Comparison of ENCODE assay signal across 9 mouse cellular contexts in the genomic region with DNA sequence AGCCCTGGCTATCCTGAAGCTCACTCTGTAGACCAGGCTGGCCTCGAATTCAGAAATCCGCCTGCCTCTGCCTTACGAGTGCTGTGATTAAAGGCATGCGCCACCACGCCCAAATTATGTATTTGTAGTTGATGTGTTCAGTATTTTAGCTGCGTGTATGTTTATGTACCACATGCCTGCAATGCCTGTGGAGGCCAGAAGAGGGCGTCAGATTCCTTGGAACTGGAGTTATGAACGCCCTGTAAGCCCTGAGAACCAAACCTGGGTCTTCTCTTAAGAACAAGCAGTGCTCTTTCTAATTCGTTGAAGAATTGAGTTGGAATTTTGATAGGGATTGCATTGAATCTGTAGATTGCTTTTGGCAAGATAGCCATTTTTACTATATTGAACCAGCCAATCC. TPM values are rescaled to one million over a fixed set of nuclear protein-coding genes. Genes with fewer than 3 reads are reported as not detected.
DNase-seq lines count a peak whose midpoint lies in the region; ATAC-seq and TF ChIP-seq lines count a peak whose summit lies in the region.
"Not testable (repeated sequence)": the region's sequence is repeated elsewhere in the genome, so short reads cannot be mapped to it uniquely, and the experiment has no call there.
"Had no signal": no experiment of that assay in that cellular context is flagged by ENCODE, and none has a peak within 500 bp of the region (broad histone marks: within the 10 kb centered on the region; RNA-seq: fewer than 3 reads in every experiment).

No protein-coding gene starts in this region.

- DNase-seq in CD4-positive helper T cell, adult 2 months (ENCODE audit: low read depth, low spot score): peak; percentile 8
- DNase-seq in ES-E14 (ENCODE audit: low read depth, low spot score) (peak; percentile 38), ZHBTc4 (ENCODE audit: low read depth, low spot score) (peak; percentile 78)
- DNase-seq in cerebellum, adult 2 months; lung, embryonic 14.5 days; stomach, postnatal 0 days (ENCODE audit: low spot score): not testable (repeated sequence)

- H3K9ac ChIP-seq in ES-E14 (ENCODE audit: insufficient read depth, low read depth, low read length, poor library complexity, severe bottlenecking); intestine, postnatal 0 days (ENCODE audit: low read depth, low read length); lung, embryonic 14.5 days; stomach, postnatal 0 days (ENCODE audit: low read length): not testable (repeated sequence)

- TF ChIP-seq POLR2A in cerebellum, adult 2 months (IDR thresholded peaks at IDR 0.05; ENCODE audit: borderline replicate concordance, insufficient read depth, low read length): not testable (repeated sequence)

- not testable (repeated sequence) for H3K27ac ChIP-seq in ES-E14 (ENCODE audit: insufficient read depth, low read depth, low read length, poor library complexity, severe bottlenecking); cerebellum, adult 2 months (ENCODE audit: insufficient read depth, low read length); intestine, postnatal 0 days (ENCODE audit: low read depth, low read length); lung, embryonic 14.5 days (ENCODE audit: low read depth); stomach, postnatal 0 days (replicated peaks)

- not testable (repeated sequence) for ATAC-seq in intestine, postnatal 0 days; lung, embryonic 14.5 days (ENCODE audit: insufficient read depth); stomach, postnatal 0 days (ENCODE audit: low FRiP score, low TSS enrichment)

- not testable (repeated sequence) for H3K4me2 ChIP-seq in intestine, postnatal 0 days (replicated peaks; ENCODE audit: low read depth); lung, embryonic 14.5 days; stomach, postnatal 0 days (replicated peaks; ENCODE audit: low read depth)

- 0 out of 2 replicates have a peak, but pooled peaks have one; percentile 7 for TF ChIP-seq CTCF in cerebellum, adult 2 months (IDR thresholded peaks at IDR 0.05; ENCODE audit: borderline replicate concordance, insufficient read depth, low read depth, low read length)
- TF ChIP-seq CTCF in intestine, postnatal 0 days (IDR thresholded peaks at IDR 0.05; ENCODE audit: low read depth): peak; percentile 34
- peak; percentile 30; the same call in 1 of the 2 replicates for TF ChIP-seq CTCF in lung, embryonic 14.5 days (IDR thresholded peaks at IDR 0.05; ENCODE audit: low read depth)
- peak; percentile 28; the same call in 1 of the 2 replicates for TF ChIP-seq CTCF in stomach, postnatal 0 days (IDR thresholded peaks at IDR 0.05; ENCODE audit: low read depth)

- 85% methylated on average over 9 of the region's 9 CpGs for WGBS in cerebellum, adult 2 months
- 83% methylated on average over 9 of the region's 9 CpGs for WGBS in intestine, postnatal 0 days
- 79% methylated on average over 9 of the region's 9 CpGs for WGBS in lung, embryonic 14.5 days
- 83% methylated on average over 9 of the region's 9 CpGs for WGBS in stomach, postnatal 0 days

- TF ChIP-seq EP300 in stomach, postnatal 0 days (optimal IDR thresholded peaks at IDR 0.05): not testable (repeated sequence)

- H3K9me3 ChIP-seq in ES-E14 (ENCODE audit: control insufficient read depth, insufficient read depth, low read depth, low read length); intestine, postnatal 0 days (ENCODE audit: control insufficient read depth); lung, embryonic 14.5 days (ENCODE audit: low read depth, low read length); stomach, postnatal 0 days (ENCODE audit: control insufficient read depth, low read length): not testable (repeated sequence)

- not testable (repeated sequence) for H3K27me3 ChIP-seq in cerebellum, adult 2 months (ENCODE audit: control insufficient read depth, insufficient read depth, low read length); intestine, postnatal 0 days (replicated peaks; ENCODE audit: control insufficient read depth, insufficient read depth, low read length); lung, embryonic 14.5 days (ENCODE audit: insufficient read depth, low read length); stomach, postnatal 0 days (ENCODE audit: control insufficient read depth, insufficient read depth, low read length)

- H3K36me3 ChIP-seq in ES-E14 (ENCODE audit: control insufficient read depth, insufficient read depth, low read length, poor library complexity, severe bottlenecking); intestine, postnatal 0 days (ENCODE audit: control insufficient read depth, insufficient read depth); lung, embryonic 14.5 days (ENCODE audit: insufficient read depth); stomach, postnatal 0 days (ENCODE audit: control insufficient read depth, insufficient read depth, low read length): not testable (repeated sequence)

- H3K4me1 ChIP-seq in ES-E14 (ENCODE audit: control insufficient read depth in 2 of 2, insufficient read depth in 2 of 2, low read length in 2 of 2, poor library complexity in 1 of 2); cerebellum, adult 2 months (ENCODE audit: control insufficient read depth, insufficient read depth, low read length); intestine, postnatal 0 days (replicated peaks; ENCODE audit: control insufficient read depth, insufficient read depth, low read length); lung, embryonic 14.5 days (ENCODE audit: insufficient read depth); stomach, postnatal 0 days (replicated peaks; ENCODE audit: control insufficient read depth, insufficient read depth): not testable (repeated sequence)

- not testable (repeated sequence) for H3K4me3 ChIP-seq in ES-E14 (ENCODE audit: insufficient read depth in 1 of 2, low read depth in 1 of 2, low read length in 2 of 2, poor library complexity in 1 of 2, severe bottlenecking in 1 of 2); cerebellum, adult 2 months (replicated peaks; ENCODE audit: insufficient read depth, low read depth, low read length); intestine, postnatal 0 days (ENCODE audit: low read depth, low read length); lung, embryonic 14.5 days (ENCODE audit: low read depth, low read length); stomach, postnatal 0 days (ENCODE audit: low read depth, low read length)

- in situ Hi-C loops in ES-E14 (cut with MboI; ENCODE audit: low sequenced_read_pairs in 2 of 2, unreplicated experiment in 2 of 2): not testable (repeated sequence)

TF ChIP-seq in ES-E14, 5 proteins besides CTCF, POLR2A, EP300 and RAD21:
- peak; percentile 49; the same call in 1 of the 2 replicates for TF ChIP-seq ZC3H11A (IDR thresholded peaks at IDR 0.05; ENCODE audit: borderline replicate concordance, low read depth, low read length)

RNA-seq across cellular contexts. Expression of a gene that starts 49.1 kb away (rescaled TPM):
- total RNA-seq in ES-E14 (2012; rRNA removed): 2.3 and 5.1 TPM in 2 replicates
- 40.1 and 42.5 TPM in 2 replicates for polyA plus RNA-seq in cerebellum, adult 2 months (2012; rRNA removed)
- 12.0 and 12.7 TPM in 2 replicates for polyA plus RNA-seq in intestine, postnatal 0 days (2015; fragmentation: Nextera tagmentation; extraction: Ambion mirVana)
- 6.3 and 8.0 TPM in 2 replicates for polyA plus RNA-seq in lung, embryonic 14.5 days (2014; fragmentation: Nextera tagmentation; extraction: Ambion mirVana)
- polyA plus RNA-seq in stomach, postnatal 0 days (2015; fragmentation: Nextera tagmentation; extraction: Ambion mirVana): 11.6 and 11.9 TPM in 2 replicates
- total RNA-seq: gastrocnemius, postnatal 25 days had no signal
- polyA plus RNA-seq: CD4-positive, CD25-positive, alpha-beta regulatory T cell, adult 4 months had no signal
